Mouse (Mus musculus) hindbrain, embryonic 15.5 days (tissue): ENCODE results near the gene Rab11fip5. TPM values are rescaled to one million over a fixed set of nuclear protein-coding genes. Genes with fewer than 3 reads are reported as not detected.

Experiments used
- ATAC-seq: fragments of 200-750 bp; cut with Nextera tagmentation; 2 replicates; pipeline ENCODE4 v1.8.0; 2017; ENCODE audit warnings: low read depth, moderate number of reproducible peaks, moderate TSS enrichment; ENCODE audit not compliant: low FRiP score
- H3K27ac ChIP-seq: fragments of 300-500 bp; sonication (generic); replicated peaks from 2 replicates; pipeline ENCODE4 v1.5.1; 2015; ENCODE audit warnings: mild to moderate bottlenecking, inconsistent platforms
- H3K27me3 ChIP-seq: fragments of 300-500 bp; sonication (generic); 2 replicates; pipeline ENCODE4 v1.6.1; 2015; ENCODE audit warnings: control low read depth, inconsistent platforms
- H3K36me3 ChIP-seq: fragments of 300-500 bp; sonication (generic); 2 replicates; pipeline ENCODE4 v1.6.1; 2015; ENCODE audit warnings: control low read depth, inconsistent platforms
- H3K4me1 ChIP-seq: fragments of 300-500 bp; sonication (generic); replicated peaks from 2 replicates; pipeline ENCODE4 v1.6.1; 2015; ENCODE audit warnings: control low read depth, inconsistent platforms
- H3K4me2 ChIP-seq: fragments of 300-500 bp; sonication (generic); 2 replicates; pipeline ENCODE4 v1.6.1; 2015; ENCODE audit warnings: moderate library complexity, mild to moderate bottlenecking, inconsistent platforms
- H3K4me3 ChIP-seq: fragments of 300-500 bp; sonication (generic); 2 replicates; pipeline ENCODE4 v1.5.1; 2015; ENCODE audit warnings: mild to moderate bottlenecking, inconsistent platforms
- H3K9ac ChIP-seq: fragments of 300-500 bp; sonication (generic); 2 replicates; pipeline ENCODE4 v1.6.1; 2015; ENCODE audit warnings: inconsistent platforms
- H3K9me3 ChIP-seq: fragments of 300-500 bp; sonication (generic); 2 replicates; pipeline ENCODE4 v1.6.1; 2016; ENCODE audit warnings: control low read depth, inconsistent platforms
- WGBS: fragments of 180-500 bp; shearing (Covaris S2); methylation state at CpG from one replicate; pipeline ENCODE4 v1.1.7; 2015; 5-methylcytosine and 5-hydroxymethylcytosine counted together
- polyA plus RNA-seq: library from polyadenylated mRNA; unstranded; fragments of >200 nt; fragmentation: Nextera tagmentation; extraction: Ambion mirVana; gene quantifications from 2 replicates; pipeline ENCODE4 v1.2.1, GENCODE M21; 2015

Rab11fip5 gene
- polyA plus RNA-seq, 1 experiment from 2014 or later, result 24.4 TPM

DNA sequence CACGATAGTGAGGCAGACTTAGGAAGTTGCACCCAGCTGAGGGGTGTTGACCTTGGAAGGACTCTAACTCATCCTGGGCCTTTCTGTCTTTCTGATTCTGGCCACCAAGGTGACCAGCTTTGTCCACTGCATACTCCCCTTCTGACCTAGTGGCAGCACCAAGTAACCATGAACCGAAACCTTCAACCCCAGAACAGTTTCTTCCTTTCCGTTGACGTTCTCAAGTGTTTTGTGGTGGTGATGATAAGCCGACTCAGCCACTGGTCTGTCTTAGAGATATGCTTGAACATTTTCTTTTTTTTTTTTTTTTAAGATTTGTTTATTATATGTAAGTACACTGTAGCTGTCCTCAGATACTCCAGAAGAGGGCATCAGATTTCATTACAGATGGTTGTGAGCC, 14.2 kb upstream of the Rab11fip5 start:
- no peak overlapping the region for H3K4me2 ChIP-seq
- no peak overlapping the region for H3K9ac ChIP-seq
- ATAC-seq, result no peak
- no peaks in the 10 kb centered on the region for H3K4me1 ChIP-seq
- WGBS, result 78% methylated on average over 5 of the region's 5 CpGs
- no peak overlapping the region for H3K4me3 ChIP-seq
- no peaks in the 10 kb centered on the region for H3K9me3 ChIP-seq
- H3K27me3 ChIP-seq, result no peaks in the 10 kb centered on the region
- no peaks in the 10 kb centered on the region for H3K36me3 ChIP-seq
- H3K27ac ChIP-seq, result no peak overlapping the region

DNA sequence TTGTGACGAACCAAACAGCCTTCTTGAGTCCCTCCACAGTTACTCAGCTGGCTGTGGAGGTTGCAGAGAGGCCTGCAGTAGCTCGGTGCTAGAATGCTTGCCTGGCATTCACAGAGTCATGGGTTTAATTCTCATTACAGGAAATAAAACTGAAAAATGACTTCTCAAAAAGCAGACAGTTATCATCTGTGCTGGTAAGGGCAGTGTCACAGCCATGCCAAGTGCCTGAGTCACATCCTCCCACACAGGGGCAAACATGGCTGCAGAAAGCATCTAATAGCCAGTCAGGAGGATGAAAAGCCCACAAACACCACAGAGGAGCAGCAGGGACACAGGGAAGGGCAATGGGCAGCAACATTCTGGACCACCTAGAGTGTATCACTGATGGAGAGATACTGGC, 8.4 kb upstream of the Rab11fip5 start:
- no peak overlapping the region for H3K4me2 ChIP-seq
- no peak overlapping the region for H3K27ac ChIP-seq
- WGBS, result 82% methylated on average over 2 of the region's 2 CpGs
- H3K36me3 ChIP-seq, result no peaks in the 10 kb centered on the region
- H3K4me1 ChIP-seq, result 0 out of 2 replicates have a peak, but pooled peaks cover 6% of the 10 kb centered on the region
- ATAC-seq, result no peak
- no peaks in the 10 kb centered on the region for H3K27me3 ChIP-seq
- H3K4me3 ChIP-seq, result no peak overlapping the region
- H3K9me3 ChIP-seq, result no peaks in the 10 kb centered on the region
- no peak overlapping the region for H3K9ac ChIP-seq

DNA sequence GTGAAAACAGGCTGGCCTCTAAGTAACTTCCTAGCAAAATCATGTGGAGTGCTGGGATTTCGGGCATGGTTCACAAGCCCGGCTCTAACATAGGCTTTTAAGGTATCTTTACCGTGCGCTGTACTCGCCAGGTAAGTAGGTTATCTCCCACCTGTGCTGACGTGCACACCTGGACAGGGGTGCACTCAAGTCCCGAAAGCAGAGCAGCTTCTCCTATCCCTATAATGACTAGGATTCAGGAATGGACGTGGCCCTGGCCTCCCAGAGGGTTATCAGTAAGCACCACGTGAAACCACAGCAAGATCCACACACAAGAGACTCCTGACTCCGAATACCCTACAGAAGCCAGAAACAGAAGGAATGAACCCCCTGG, 7.2 kb upstream of the Rab11fip5 start:
- H3K36me3 ChIP-seq, result no peaks in the 10 kb centered on the region
- no peak overlapping the region for H3K27ac ChIP-seq
- no peaks in the 10 kb centered on the region for H3K9me3 ChIP-seq
- 0 out of 2 replicates have a peak, but pooled peaks cover 6% of the 10 kb centered on the region for H3K4me1 ChIP-seq
- 81% methylated on average over 10 of the region's 10 CpGs for whole genome bisulfite sequencing
- H3K4me3 ChIP-seq, result no peak overlapping the region
- no peak for ATAC-seq
- no peaks in the 10 kb centered on the region for H3K27me3 ChIP-seq
- H3K4me2 ChIP-seq, result no peak overlapping the region
- H3K9ac ChIP-seq, result no peak overlapping the region

DNA sequence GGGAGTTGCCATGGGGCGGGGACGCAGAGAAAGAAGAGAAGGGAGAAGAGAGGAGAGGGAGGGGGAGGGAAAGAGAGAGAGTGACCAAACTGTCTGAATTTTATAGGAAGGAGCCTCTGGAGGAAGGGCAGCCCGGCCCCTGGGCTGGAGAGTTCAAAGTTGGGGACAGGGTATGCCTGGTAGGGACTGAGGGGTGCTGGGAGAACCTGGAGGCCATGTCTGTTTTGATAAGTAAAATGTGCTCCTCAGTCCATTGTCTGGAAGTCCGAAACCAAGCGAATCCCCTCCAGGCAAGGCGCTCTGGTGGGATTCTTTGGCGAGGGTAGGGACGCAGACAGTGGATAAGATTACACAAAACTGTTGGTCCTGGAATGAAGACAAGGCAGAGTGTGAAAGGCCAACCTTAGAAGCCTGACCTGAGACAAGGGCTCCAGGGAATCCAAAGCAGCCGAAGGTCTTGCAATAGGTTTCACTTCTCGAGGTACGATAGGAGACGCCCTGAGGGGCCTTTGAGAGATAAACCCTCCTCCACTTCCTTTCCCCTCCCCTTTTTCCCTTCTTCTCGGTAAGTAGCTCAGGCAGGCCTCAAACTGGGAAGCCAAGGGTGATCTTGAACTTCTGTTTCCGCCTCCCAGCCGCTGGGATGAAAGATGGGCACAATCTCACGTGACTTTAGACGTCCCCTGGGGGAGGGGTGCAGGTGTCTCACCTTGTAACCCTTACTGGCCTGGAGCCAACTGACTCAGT, 6.6 kb upstream of the Rab11fip5 start:
- H3K9me3 ChIP-seq, result no peaks in the 10 kb centered on the region
- no peak overlapping the region for H3K27ac ChIP-seq
- peak; percentile 56; the same call in 1 of the 2 replicates for ATAC-seq
- no peaks in the 10 kb centered on the region for H3K27me3 ChIP-seq
- H3K4me1 ChIP-seq, result 0 out of 2 replicates have a peak, but pooled peaks cover 6% of the 10 kb centered on the region
- no peak overlapping the region for H3K4me3 ChIP-seq
- no peaks in the 10 kb centered on the region for H3K36me3 ChIP-seq
- peak overlapping the region; percentile 12; the same call in 1 of the 2 replicates for H3K4me2 ChIP-seq
- no peak overlapping the region for H3K9ac ChIP-seq
- 26% methylated on average over 17 of the region's 17 CpGs for WGBS

DNA sequence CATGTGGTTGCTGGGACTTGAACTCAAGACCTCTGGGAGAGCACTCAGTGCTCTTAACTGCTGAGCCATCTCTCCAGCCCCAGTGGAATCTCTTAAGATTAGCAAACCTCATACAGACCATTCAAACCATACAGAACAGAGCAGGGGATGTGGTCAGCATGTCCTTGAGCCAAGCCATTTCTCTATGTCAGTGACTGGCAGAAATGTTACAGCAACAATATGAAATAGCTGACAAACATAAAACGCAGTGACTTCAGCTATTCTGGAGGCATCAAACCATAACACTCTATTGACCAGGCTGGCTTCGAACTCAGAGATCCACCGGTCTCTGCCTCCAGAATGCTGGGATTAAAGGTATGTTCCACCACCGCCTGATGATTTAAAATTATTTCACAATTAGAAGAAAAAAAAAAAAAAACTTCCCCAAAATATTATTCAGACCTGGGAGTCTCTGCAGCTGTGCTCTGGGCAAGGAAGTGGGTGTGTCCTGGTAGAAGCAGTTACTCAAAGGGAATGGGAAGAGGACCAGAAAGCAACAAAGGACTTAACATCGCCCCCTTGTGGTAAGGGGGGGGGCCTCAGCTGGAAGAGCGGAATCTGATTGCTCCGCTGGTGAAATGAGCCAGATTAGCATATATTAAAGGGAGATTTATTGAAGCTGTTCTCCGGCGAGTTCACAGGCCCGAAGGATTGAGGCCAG, 5.9 kb upstream of the Rab11fip5 start:
- Histone ChIP-seq H3K9me3 (no peaks in the 10 kb centered on the region), H3K27ac (no peak overlapping the region), H3K9ac (no peak overlapping the region), H3K36me3 (no peaks in the 10 kb centered on the region), H3K27me3 (no peaks in the 10 kb centered on the region), H3K4me2 (peak overlapping the region; percentile 12; the same call in 1 of the 2 replicates), H3K4me1 (0 out of 2 replicates have a peak, but pooled peaks cover 6% of the 10 kb centered on the region), H3K4me3 (no peak overlapping the region)
- 33% methylated on average over 10 of the region's 10 CpGs for WGBS
- ATAC-seq, result peak; percentile 69

DNA sequence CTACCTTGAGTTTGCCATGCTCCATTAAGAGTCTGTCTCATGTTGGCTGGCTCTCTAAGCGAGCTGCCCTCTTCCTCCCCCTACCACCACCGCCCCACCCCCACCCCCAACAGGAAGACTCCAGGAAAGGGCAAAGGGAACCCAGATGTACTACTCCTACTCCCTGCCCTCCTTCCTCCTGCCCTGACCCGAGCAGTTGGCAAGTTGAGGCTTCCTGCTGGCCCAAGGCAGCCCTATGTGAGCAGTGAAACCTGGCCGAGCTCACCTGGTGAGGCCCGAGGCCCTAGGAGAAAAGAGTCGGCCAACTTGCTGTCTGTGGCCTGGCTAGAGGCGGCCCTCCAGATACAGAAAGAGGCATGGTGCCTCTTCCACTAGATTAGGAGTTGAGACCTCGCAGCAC, 4.2 kb upstream of the Rab11fip5 start:
- Histone ChIP-seq H3K27me3 (no peaks in the 10 kb centered on the region), H3K9me3 (no peaks in the 10 kb centered on the region), H3K4me3 (no peak overlapping the region), H3K36me3 (no peaks in the 10 kb centered on the region), H3K4me1 (peaks cover 8% of the 10 kb centered on the region), H3K4me2 (no peak overlapping the region), H3K9ac (no peak overlapping the region), H3K27ac (no peak overlapping the region)
- 66% methylated on average over 8 of the region's 8 CpGs for whole genome bisulfite sequencing
- no peak for ATAC-seq

DNA sequence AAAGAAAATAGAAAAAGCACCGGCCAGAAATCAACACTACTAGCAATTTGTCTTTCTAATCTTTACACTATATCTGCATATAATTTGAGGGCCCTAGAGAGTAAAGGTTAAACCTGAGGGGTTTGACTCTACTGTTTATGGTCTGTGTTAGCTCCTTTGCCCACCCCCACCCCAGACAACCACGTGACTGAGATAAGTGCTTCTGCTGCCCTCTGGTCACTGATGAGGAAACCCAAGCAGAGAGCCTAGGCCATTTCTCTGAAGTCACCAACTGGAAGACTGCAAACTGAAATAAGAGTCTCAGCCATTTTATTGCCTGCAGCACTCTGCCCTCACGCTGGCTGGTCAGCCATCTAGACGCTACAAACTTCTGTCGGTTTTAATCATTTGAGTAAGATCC, 3.4 kb upstream of the Rab11fip5 start:
- no peak for ATAC-seq
- no peaks in the 10 kb centered on the region for H3K9me3 ChIP-seq
- H3K9ac ChIP-seq, result no peak overlapping the region
- H3K4me1 ChIP-seq, result peaks cover 16% of the 10 kb centered on the region
- H3K27ac ChIP-seq, result no peak overlapping the region
- no peaks in the 10 kb centered on the region for H3K27me3 ChIP-seq
- H3K4me2 ChIP-seq, result no peak overlapping the region
- WGBS, result 65% methylated on average over 5 of the region's 5 CpGs
- no peaks in the 10 kb centered on the region for H3K36me3 ChIP-seq
- no peak overlapping the region for H3K4me3 ChIP-seq

DNA sequence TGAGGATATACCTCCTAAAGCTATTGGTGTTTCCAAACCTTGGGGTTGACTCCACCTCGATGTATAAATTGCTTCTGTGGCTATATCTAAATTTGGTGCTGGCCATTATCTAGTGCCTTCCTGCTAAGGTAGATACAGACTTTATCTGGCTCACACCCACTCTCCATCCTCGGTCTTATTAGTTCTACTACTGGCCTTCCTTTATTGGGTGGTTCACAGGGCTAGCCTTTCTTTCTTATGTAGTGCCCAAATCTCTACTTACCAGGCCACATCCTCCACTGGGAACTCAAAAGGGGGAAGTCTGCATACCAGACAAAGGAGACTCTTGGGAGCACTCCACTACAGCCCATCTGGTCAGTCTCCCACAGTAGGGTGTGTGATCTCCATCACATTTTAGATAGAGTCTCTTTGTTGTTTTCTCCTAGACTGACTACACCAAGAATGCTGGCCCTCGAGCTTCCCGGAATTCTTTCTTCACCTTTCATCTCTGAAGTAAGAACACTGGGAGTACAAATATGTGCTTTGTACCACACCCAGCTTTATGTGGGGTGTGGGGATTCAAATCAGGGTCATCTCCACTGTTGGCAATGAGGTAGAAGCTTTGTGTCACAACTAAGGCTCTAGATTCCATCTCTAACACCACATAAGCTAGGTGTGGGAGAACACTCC, 2.8 kb upstream of the Rab11fip5 start:
- Histone ChIP-seq H3K9me3 (no peaks in the 10 kb centered on the region), H3K27me3 (no peaks in the 10 kb centered on the region), H3K4me1 (peaks cover 22% of the 10 kb centered on the region), H3K4me2 (no peak overlapping the region), H3K9ac (no peak overlapping the region), H3K4me3 (no peak overlapping the region), H3K36me3 (no peaks in the 10 kb centered on the region), H3K27ac (no peak overlapping the region)
- ATAC-seq, result no peak
- WGBS, result 72% methylated on average over 4 of the region's 4 CpGs

DNA sequence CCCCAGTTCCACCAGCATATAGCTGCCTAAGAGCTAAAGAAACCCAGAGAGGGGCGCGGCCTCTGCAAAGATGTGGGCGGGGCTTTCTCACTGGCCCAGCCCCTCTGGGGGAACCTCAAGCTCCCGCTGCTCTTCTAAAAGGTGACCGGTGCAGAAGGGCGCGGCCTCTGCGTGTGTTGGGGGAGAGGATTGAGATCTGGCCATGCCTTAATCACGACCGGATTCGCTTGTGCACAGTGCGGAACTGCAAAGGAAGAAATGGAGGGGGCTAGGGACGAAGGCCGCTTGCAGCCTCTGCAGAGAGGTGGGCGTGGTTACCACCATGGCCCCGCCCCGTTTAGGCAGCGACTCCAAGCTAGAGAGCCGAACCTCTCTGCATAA, 290 bp upstream of the Rab11fip5 start:
- peak overlapping the region; percentile 60 for H3K4me3 ChIP-seq
- no peaks in the 10 kb centered on the region for H3K27me3 ChIP-seq
- peak overlapping the region; percentile 87 for H3K27ac ChIP-seq
- no peaks in the 10 kb centered on the region for H3K36me3 ChIP-seq
- under 1% methylated on average over 19 of the region's 19 CpGs for WGBS
- ATAC-seq, result peak; percentile 97
- peak overlapping the region; percentile 50 for H3K9ac ChIP-seq
- no peaks in the 10 kb centered on the region for H3K9me3 ChIP-seq
- H3K4me2 ChIP-seq, result peak overlapping the region; percentile 75
- peaks cover 35% of the 10 kb centered on the region for H3K4me1 ChIP-seq

DNA sequence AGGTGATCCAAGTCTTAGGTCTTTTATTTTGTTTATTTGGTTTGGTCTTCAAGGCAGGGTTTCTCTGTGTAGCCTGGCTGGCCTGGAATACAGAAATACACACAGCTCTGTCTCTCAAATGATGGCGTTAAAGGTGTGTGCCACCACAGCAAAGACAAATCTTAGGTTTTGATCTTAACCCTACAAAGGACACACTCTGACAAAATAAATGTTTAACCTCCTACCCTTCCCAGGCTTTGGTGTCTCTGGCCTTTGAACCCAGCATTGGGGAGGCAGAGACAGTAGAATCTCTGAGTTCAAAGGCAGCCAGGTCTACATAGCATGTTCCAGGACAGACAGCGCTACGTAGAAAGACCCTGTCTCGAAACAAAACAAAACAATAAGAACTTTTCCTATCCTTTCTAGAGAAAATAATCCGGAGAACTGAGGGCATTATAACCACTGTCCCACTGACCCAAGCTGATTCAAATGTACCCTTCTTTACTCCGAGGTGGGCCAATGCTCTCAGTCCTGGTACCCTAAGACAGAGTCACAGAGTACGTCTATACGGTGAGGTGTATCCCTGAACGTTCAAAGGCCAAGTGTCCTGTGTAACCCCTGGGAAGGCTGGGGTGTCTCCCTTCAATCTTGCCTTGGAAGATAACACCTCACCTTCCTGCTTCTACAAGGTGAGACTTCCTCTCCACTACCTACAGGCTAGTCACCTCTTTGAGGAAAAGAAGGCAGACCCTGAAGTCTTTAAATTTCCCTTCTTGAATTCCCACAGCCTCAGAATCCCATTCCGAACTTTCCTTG, 1.2 kb downstream of the Rab11fip5 start:
- Histone ChIP-seq H3K4me2 (peak overlapping the region; percentile 75), H3K9ac (peak overlapping the region; percentile 70), H3K27me3 (no peaks in the 10 kb centered on the region), H3K27ac (no peak overlapping the region), H3K4me1 (peaks cover 50% of the 10 kb centered on the region), H3K9me3 (no peaks in the 10 kb centered on the region), H3K4me3 (peak overlapping the region; percentile 60), H3K36me3 (no peaks in the 10 kb centered on the region)
- ATAC-seq, result no peak
- WGBS, result 85% methylated on average over 10 of the region's 10 CpGs

DNA sequence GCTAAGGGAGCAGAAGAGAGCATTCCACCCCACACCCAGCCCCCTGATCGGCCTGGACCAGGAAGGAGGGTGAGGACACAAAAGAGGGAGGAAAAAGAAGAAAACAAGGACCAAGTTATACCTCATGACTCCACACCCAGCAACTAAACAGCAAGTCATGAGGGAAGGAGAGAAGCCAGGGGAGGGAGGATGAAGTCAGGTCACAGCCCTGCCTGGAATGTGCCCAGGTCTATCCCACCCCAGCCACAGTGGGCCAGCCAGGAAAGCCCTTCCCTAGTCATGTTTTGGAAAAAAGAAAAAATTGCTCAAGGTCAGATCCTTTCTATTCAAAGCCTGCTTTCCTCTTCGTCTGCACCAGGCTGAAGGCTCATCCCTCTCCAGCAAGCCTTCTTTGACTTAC, 1.9 kb downstream of the Rab11fip5 start:
- WGBS, result 82% methylated on average over 2 of the region's 2 CpGs
- Histone ChIP-seq H3K4me3 (no peak overlapping the region), H3K27me3 (no peaks in the 10 kb centered on the region), H3K4me1 (peaks cover 51% of the 10 kb centered on the region), H3K9ac (no peak overlapping the region), H3K9me3 (no peaks in the 10 kb centered on the region), H3K4me2 (peak overlapping the region; percentile 75), H3K36me3 (no peaks in the 10 kb centered on the region), H3K27ac (no peak overlapping the region)
- no peak for ATAC-seq
